Mouse (Mus musculus) left cerebral cortex, postnatal 25 days (tissue): ENCODE measurements around the gene Pnrc2. TPM values are rescaled to one million over a fixed set of nuclear protein-coding genes. Genes with fewer than 3 reads are reported as not detected.

ENCODE experiments used
- DNase-seq, 2 experiments: peaks; one replicate each; pipeline ENCODE4 v3.0.0; 2022; ENCODE audit warnings: low spot score in 2 of 2, mixed read lengths in 1 of 2
- intact Hi-C: fragments of 180-260 bp; cut with DNase I; formaldehyde crosslinking; loops from one replicate; pipeline ENCODE4 v1.15.1; 2025
- total RNA-seq, 2 experiments: library from RNA; stranded (reverse); gene quantifications; 2 replicates each; pipeline ENCODE4 v1.2.3; 2021

The Pnrc2 gene
- total RNA-seq, 2 experiments from 2014 or later, result 46.8 to 48.4 TPM

GRCm38 (mm10) chr4:135875546-135875945 lies 1.9 kb upstream of the Pnrc2 start:
- DNase-seq, result peak in 1 of 2 experiments; percentile 31
- intact Hi-C loops, result no loop called here

- DNase-seq, result no peak
- intact Hi-C loops, result no loop called here
These were observed 1.2 kb upstream of the Pnrc2 start for GRCm38 (mm10) chr4:135874564-135875535.

- intact Hi-C loops, result loop anchor here (1.0 to 2.0 kb wide), 2 partner anchors 16 to 44 kb away; no protein-coding TSS in a partner anchor
- no peak for DNase-seq
These were observed 860 bp downstream of the Pnrc2 start for GRCm38 (mm10) chr4:135872589-135873391.

GRCm38 (mm10) chr4:135872015-135872414 lies 1.6 kb downstream of the Pnrc2 start:
- intact Hi-C loops, result loop anchor here (2.0 kb wide), 1 partner anchor 43 kb away; no protein-coding TSS in a partner anchor
- DNase-seq, result no peak

- no peak for DNase-seq
- intact Hi-C loops, result no loop called here
These were observed 3.2 kb downstream of the Pnrc2 start for GRCm38 (mm10) chr4:135870227-135871023.

- no peak for DNase-seq
- intact Hi-C loops, result no loop called here
These were observed 4.7 kb downstream of the Pnrc2 start for GRCm38 (mm10) chr4:135868996-135869395.

- DNase-seq, result no peak
- intact Hi-C loops, result no loop called here
These were observed 16.0 kb downstream of the Pnrc2 start for GRCm38 (mm10) chr4:135857597-135858186.

- intact Hi-C loops, result loop anchor here (1.0 kb wide), 2 partner anchors 17 to 25 kb away; partner anchors contain the start of gene Pnrc2
- DNase-seq, result peak; percentile 55 to 57
These were observed 17.2 kb downstream of the Pnrc2 start for GRCm38 (mm10) chr4:135856223-135857091.

GRCm38 (mm10) chr4:135855536-135856222 lies 18.0 kb downstream of the Pnrc2 start, which contains the start of gene Srsf10:
Srsf10 (plus strand) TSS chr4:135855747.
- peak; percentile 95 to 97 for DNase-seq
- intact Hi-C loops, result loop anchor here (1.0 kb wide), 2 partner anchors 18 to 24 kb away; partner anchors contain the start of gene Pnrc2

- intact Hi-C loops, result no loop called here
- DNase-seq, result no peak
These were observed 18.6 kb downstream of the Pnrc2 start for GRCm38 (mm10) chr4:135855080-135855479.

- intact Hi-C loops, result no loop called here
These were observed 19.0 kb downstream of the Pnrc2 start for GRCm38 (mm10) chr4:135854630-135855029.

GRCm38 (mm10) chr4:135853987-135854546 lies 19.6 kb downstream of the Pnrc2 start:
- DNase-seq, result peak in 1 of 2 experiments; percentile 50
- intact Hi-C loops, result no loop called here

More at GRCm38 (mm10) chr4:135854630-135855029, 19.0 kb downstream of the Pnrc2 start:
- no peak for DNase-seq

GRCm38 (mm10) chr4:135851942-135852341 lies 21.7 kb downstream of the Pnrc2 start:
- DNase-seq, result no peak
- intact Hi-C loops, result no loop called here

- DNase-seq, result peak in 1 of 2 experiments; percentile 73
- intact Hi-C loops, result no loop called here
These were observed 23.1 kb downstream of the Pnrc2 start for GRCm38 (mm10) chr4:135850411-135851095.

GRCm38 (mm10) chr4:135847581-135847980 lies 26.1 kb downstream of the Pnrc2 start:
- no peak for DNase-seq
- intact Hi-C loops, result no loop called here

- no peak for DNase-seq
- intact Hi-C loops, result no loop called here
These were observed 29.2 kb downstream of the Pnrc2 start for GRCm38 (mm10) chr4:135844400-135844799.
